Mouse (Mus musculus) yolk sac, embryonic 10.5 days (tissue): ENCODE results near the gene Prpsap1.
"Not testable (repeated sequence)": the region's sequence is repeated elsewhere in the genome, so short reads cannot be mapped to it uniquely, and the experiment has no call there.

Source experiments
- DNase-seq: peaks from one replicate; pipeline ENCODE4 v3.0.0-alpha.2; 2017; ENCODE audit warnings: low spot score

The Prpsap1 gene

GRCm38 (mm10) chr11:116429862-116430613 lies 64.0 kb downstream of the Prpsap1 start:
- no peak for DNase-seq

- DNase-seq = peak; percentile 90
Measured at GRCm38 (mm10) chr11:116428872-116429859, 64.8 kb downstream of the Prpsap1 start.

- DNase-seq = no peak
Measured at GRCm38 (mm10) chr11:116426852-116427575, 67.0 kb downstream of the Prpsap1 start.

- not testable (repeated sequence) for DNase-seq
Measured at GRCm38 (mm10) chr11:116426328-116426727, 67.7 kb downstream of the Prpsap1 start.

- no peak for DNase-seq
Measured at GRCm38 (mm10) chr11:116424621-116425407, 69.2 kb downstream of the Prpsap1 start.

GRCm38 (mm10) chr11:116423782-116424620 lies 70.0 kb downstream of the Prpsap1 start:
- no peak for DNase-seq

GRCm38 (mm10) chr11:116423214-116423613 lies 70.8 kb downstream of the Prpsap1 start:
- DNase-seq = no peak

GRCm38 (mm10) chr11:116422562-116422961 lies 71.4 kb downstream of the Prpsap1 start:
- DNase-seq = no peak

GRCm38 (mm10) chr11:116421102-116421501 lies 72.9 kb downstream of the Prpsap1 start:
- no peak for DNase-seq
